Mouse (Mus musculus) lung, postnatal 36 days (tissue): ENCODE data around the gene Acap2.

ENCODE experiments used
- DNase-seq: peaks from one replicate; pipeline ENCODE4 v3.0.0; 2022; ENCODE audit warnings: mixed read lengths

The Acap2 gene

DNA sequence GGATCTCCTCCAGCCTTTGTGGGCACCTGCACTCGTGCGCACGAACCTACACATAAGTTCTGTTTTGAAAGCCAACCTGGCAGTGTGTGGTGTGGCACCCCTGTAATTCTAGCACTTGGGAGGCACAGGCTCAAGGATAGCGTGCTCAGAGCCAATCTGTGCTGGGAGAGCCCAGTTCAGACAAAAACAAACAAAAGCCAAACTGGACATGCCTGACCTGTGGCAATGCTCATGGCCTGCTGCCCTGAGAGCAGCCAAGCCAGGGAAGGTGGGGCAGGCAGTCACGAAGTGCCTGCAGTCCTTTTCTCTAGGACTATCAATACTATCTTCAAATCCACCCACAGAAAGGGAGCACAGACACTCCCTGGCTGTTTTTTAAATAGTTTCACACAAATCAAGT, 157.9 kb downstream of the Acap2 start:
- DNase-seq, result no peak
